Mouse (Mus musculus): ENCODE data around the gene Commd7. TPM values are rescaled to one million over a fixed set of nuclear protein-coding genes. Genes with fewer than 3 reads are reported as not detected.

The Commd7 gene
- polyA plus RNA-seq, 1 experiment from 2014 or later, result 61.5 TPM

DNA sequence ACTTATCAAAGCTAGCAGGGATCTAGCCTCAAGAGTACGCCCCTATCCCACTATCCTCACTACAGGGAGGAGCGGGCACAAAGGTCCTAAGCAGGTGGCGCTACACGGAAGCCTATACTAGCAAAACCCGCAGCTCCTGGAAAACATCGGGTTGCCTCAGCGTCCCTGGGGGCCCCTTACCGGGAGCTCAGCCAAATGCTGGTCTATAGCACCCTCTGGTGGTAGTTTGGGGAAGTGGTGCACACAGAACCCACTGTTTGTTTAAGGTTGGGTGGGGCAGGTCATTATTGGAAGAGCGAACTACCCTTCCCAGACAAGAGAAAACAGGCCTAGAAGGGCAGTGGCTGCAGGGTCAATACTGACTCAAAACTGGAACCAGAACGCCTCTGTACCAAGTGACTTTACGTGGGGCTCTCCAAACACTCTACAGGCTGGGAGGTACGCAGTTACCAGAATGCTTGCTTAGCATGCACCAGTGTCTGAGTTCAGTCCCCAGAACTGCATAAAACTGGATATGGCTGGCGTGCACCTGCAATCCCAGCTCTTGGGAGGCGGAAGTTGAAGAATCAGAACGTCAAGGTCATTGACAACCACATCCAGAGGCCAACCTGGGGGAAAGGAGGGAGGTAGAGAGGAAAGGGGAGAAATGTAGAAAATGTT is 45.9 kb downstream of the Commd7 start:
- no peak overlapping the region for H3K9ac ChIP-seq (ENCODE audit: low read depth, low read length)
- no peaks in the 10 kb centered on the region for H3K36me3 ChIP-seq (ENCODE audit: control insufficient read depth, insufficient read depth, low read length)
- WGBS, result 8% methylated on average over 15 of the region's 15 CpGs
- ATAC-seq (ENCODE audit: low read depth), result peak; percentile 87
- H3K9me3 ChIP-seq (ENCODE audit: control insufficient read depth, low read length), result no peaks in the 10 kb centered on the region
- H3K4me2 ChIP-seq (ENCODE audit: low read depth, low read length), result peak overlapping the region; percentile 43
- no peak overlapping the region for H3K27ac ChIP-seq (replicated peaks; ENCODE audit: low read depth, low read length)
- no peak overlapping the region for H3K4me3 ChIP-seq (ENCODE audit: low read depth, low read length)
- peak; percentile 86 for DNase-seq (ENCODE audit: low spot score)
- no peaks in the 10 kb centered on the region for H3K4me1 ChIP-seq (ENCODE audit: control insufficient read depth, insufficient read depth, low read length)
- no peaks in the 10 kb centered on the region for H3K27me3 ChIP-seq (replicated peaks; ENCODE audit: control insufficient read depth, insufficient read depth, low read length)

GRCm38 (mm10) chr2:153585981-153586380 is 46.6 kb downstream of the Commd7 start:
- WGBS, result 63% methylated on average over 6 of the region's 6 CpGs
- no peak overlapping the region for H3K27ac ChIP-seq (replicated peaks; ENCODE audit: low read depth, low read length)
- H3K4me3 ChIP-seq (ENCODE audit: low read depth, low read length), result no peak overlapping the region
- ATAC-seq (ENCODE audit: low read depth), result no peak
- H3K36me3 ChIP-seq (ENCODE audit: control insufficient read depth, insufficient read depth, low read length), result no peaks in the 10 kb centered on the region
- peak overlapping the region; percentile 43 for H3K4me2 ChIP-seq (ENCODE audit: low read depth, low read length)
- H3K27me3 ChIP-seq (replicated peaks; ENCODE audit: control insufficient read depth, insufficient read depth, low read length), result no peaks in the 10 kb centered on the region
- DNase-seq (ENCODE audit: low spot score), result no peak
- H3K9me3 ChIP-seq (ENCODE audit: control insufficient read depth, low read length), result no peaks in the 10 kb centered on the region
- H3K9ac ChIP-seq (ENCODE audit: low read depth, low read length), result no peak overlapping the region
- no peaks in the 10 kb centered on the region for H3K4me1 ChIP-seq (ENCODE audit: control insufficient read depth, insufficient read depth, low read length)

- Histone ChIP-seq H3K4me3 (ENCODE audit: low read depth, low read length) (no peak overlapping the region), H3K9me3 (ENCODE audit: control insufficient read depth, low read length) (no peaks in the 10 kb centered on the region), H3K27me3 (replicated peaks; ENCODE audit: control insufficient read depth, insufficient read depth, low read length) (no peaks in the 10 kb centered on the region), H3K4me2 (ENCODE audit: low read depth, low read length) (no peak overlapping the region), H3K36me3 (ENCODE audit: control insufficient read depth, insufficient read depth, low read length) (no peaks in the 10 kb centered on the region), H3K27ac (replicated peaks; ENCODE audit: low read depth, low read length) (no peak overlapping the region), H3K4me1 (ENCODE audit: control insufficient read depth, insufficient read depth, low read length) (no peaks in the 10 kb centered on the region), H3K9ac (ENCODE audit: low read depth, low read length) (no peak overlapping the region)
- ATAC-seq (ENCODE audit: low read depth), result no peak
- no peak for DNase-seq (ENCODE audit: low spot score)
- 63% methylated on average over 4 of the region's 4 CpGs for WGBS
Measured at GRCm38 (mm10) chr2:153584396-153584795, 48.2 kb downstream of the Commd7 start.

- Histone ChIP-seq H3K27ac (replicated peaks; ENCODE audit: low read depth, low read length) (no peak overlapping the region), H3K4me1 (ENCODE audit: control insufficient read depth, insufficient read depth, low read length) (no peaks in the 10 kb centered on the region), H3K36me3 (ENCODE audit: control insufficient read depth, insufficient read depth, low read length) (no peaks in the 10 kb centered on the region), H3K9ac (ENCODE audit: low read depth, low read length) (no peak overlapping the region), H3K27me3 (replicated peaks; ENCODE audit: control insufficient read depth, insufficient read depth, low read length) (no peaks in the 10 kb centered on the region), H3K4me3 (ENCODE audit: low read depth, low read length) (no peak overlapping the region), H3K9me3 (ENCODE audit: control insufficient read depth, low read length) (no peaks in the 10 kb centered on the region), H3K4me2 (ENCODE audit: low read depth, low read length) (no peak overlapping the region)
- no peak for ATAC-seq (ENCODE audit: low read depth)
- no peak for DNase-seq (ENCODE audit: low spot score)
- 54% methylated on average over 14 of the region's 14 CpGs for WGBS
Measured at GRCm38 (mm10) chr2:153583641-153584049, 48.9 kb downstream of the Commd7 start.

GRCm38 (mm10) chr2:153582876-153583585 is 49.5 kb downstream of the Commd7 start:
- Histone ChIP-seq H3K27me3 (replicated peaks; ENCODE audit: control insufficient read depth, insufficient read depth, low read length) (no peaks in the 10 kb centered on the region), H3K4me1 (ENCODE audit: control insufficient read depth, insufficient read depth, low read length) (no peaks in the 10 kb centered on the region), H3K9me3 (ENCODE audit: control insufficient read depth, low read length) (no peaks in the 10 kb centered on the region), H3K27ac (replicated peaks; ENCODE audit: low read depth, low read length) (no peak overlapping the region), H3K9ac (ENCODE audit: low read depth, low read length) (no peak overlapping the region), H3K4me3 (ENCODE audit: low read depth, low read length) (no peak overlapping the region), H3K36me3 (ENCODE audit: control insufficient read depth, insufficient read depth, low read length) (no peaks in the 10 kb centered on the region), H3K4me2 (ENCODE audit: low read depth, low read length) (no peak overlapping the region)
- DNase-seq (ENCODE audit: low spot score) (no peak), ATAC-seq (ENCODE audit: low read depth) (no peak)
- 59% methylated on average over 15 of the region's 15 CpGs for WGBS

- no peak overlapping the region for H3K4me2 ChIP-seq (ENCODE audit: low read depth, low read length)
- H3K9ac ChIP-seq (ENCODE audit: low read depth, low read length), result no peak overlapping the region
- 76% methylated on average over 7 of the region's 7 CpGs for WGBS
- no peaks in the 10 kb centered on the region for H3K9me3 ChIP-seq (ENCODE audit: control insufficient read depth, low read length)
- no peak overlapping the region for H3K27ac ChIP-seq (replicated peaks; ENCODE audit: low read depth, low read length)
- no peak overlapping the region for H3K4me3 ChIP-seq (ENCODE audit: low read depth, low read length)
- no peak for DNase-seq (ENCODE audit: low spot score)
- no peaks in the 10 kb centered on the region for H3K4me1 ChIP-seq (ENCODE audit: control insufficient read depth, insufficient read depth, low read length)
- H3K27me3 ChIP-seq (replicated peaks; ENCODE audit: control insufficient read depth, insufficient read depth, low read length), result no peaks in the 10 kb centered on the region
- ATAC-seq (ENCODE audit: low read depth), result no peak
- no peaks in the 10 kb centered on the region for H3K36me3 ChIP-seq (ENCODE audit: control insufficient read depth, insufficient read depth, low read length)
Measured at GRCm38 (mm10) chr2:153581416-153581815, 51.2 kb downstream of the Commd7 start.

DNA sequence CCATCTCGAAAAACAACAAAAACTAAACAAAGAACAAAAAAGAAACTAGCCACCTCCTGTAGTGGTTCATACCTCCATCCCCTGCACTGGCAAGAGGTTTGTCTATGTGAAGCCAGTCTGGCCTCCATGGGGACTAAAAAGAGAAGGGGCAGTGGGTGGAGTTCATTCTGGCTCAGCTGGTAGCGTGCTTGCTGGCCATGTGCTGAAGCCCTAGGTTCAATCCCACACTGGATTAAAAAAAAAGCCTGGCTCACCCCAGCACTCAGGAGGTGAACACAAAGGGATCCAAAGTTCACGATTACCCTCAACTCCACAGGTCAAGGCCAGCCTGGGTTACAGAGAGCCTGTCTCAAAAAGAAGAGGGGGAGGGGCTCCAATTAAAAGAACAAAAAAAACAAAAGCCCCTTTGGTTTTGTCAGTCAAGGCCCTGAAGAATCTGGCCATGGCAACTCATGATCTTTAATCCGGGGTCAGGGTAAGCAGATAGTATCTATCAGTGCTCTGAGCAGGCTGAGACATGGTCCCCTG is 52.1 kb downstream of the Commd7 start:
- WGBS, result 59% methylated on average over 4 of the region's 4 CpGs
- H3K9ac ChIP-seq (ENCODE audit: low read depth, low read length), result no peak overlapping the region
- H3K36me3 ChIP-seq (ENCODE audit: control insufficient read depth, insufficient read depth, low read length), result no peaks in the 10 kb centered on the region
- no peaks in the 10 kb centered on the region for H3K4me1 ChIP-seq (ENCODE audit: control insufficient read depth, insufficient read depth, low read length)
- no peak overlapping the region for H3K4me3 ChIP-seq (ENCODE audit: low read depth, low read length)
- ATAC-seq (ENCODE audit: low read depth) (no peak), DNase-seq (ENCODE audit: low spot score) (no peak)
- H3K4me2 ChIP-seq (ENCODE audit: low read depth, low read length), result no peak overlapping the region
- H3K27ac ChIP-seq (replicated peaks; ENCODE audit: low read depth, low read length), result no peak overlapping the region
- H3K27me3 ChIP-seq (replicated peaks; ENCODE audit: control insufficient read depth, insufficient read depth, low read length), result no peaks in the 10 kb centered on the region
- H3K9me3 ChIP-seq (ENCODE audit: control insufficient read depth, low read length), result no peaks in the 10 kb centered on the region

DNA sequence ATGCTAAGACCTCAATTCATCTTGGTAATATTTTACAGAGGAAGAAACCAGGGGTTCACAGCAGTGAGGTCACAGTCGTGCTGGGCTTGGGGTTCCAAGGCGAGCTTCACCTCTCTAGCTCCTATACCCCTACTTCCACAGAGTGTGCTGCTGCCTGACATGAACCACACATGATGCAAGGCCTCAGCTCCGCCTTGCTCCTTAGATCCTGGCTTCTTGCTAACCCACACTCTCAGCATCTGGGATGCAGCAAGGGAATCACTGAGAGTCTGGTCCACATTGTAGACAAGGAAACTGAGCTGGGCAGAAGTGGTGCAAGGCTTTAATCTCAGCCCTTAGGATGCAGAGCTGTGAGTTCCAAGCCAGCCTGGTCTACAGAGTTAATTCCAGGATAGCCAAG is 52.5 kb downstream of the Commd7 start:
- H3K4me1 ChIP-seq (ENCODE audit: control insufficient read depth, insufficient read depth, low read length), result no peaks in the 10 kb centered on the region
- H3K27ac ChIP-seq (replicated peaks; ENCODE audit: low read depth, low read length), result no peak overlapping the region
- DNase-seq (ENCODE audit: low spot score), result no peak
- no peak overlapping the region for H3K4me3 ChIP-seq (ENCODE audit: low read depth, low read length)
- H3K9ac ChIP-seq (ENCODE audit: low read depth, low read length), result no peak overlapping the region
- ATAC-seq (ENCODE audit: low read depth), result no peak
- H3K4me2 ChIP-seq (ENCODE audit: low read depth, low read length), result no peak overlapping the region
- H3K36me3 ChIP-seq (ENCODE audit: control insufficient read depth, insufficient read depth, low read length), result no peaks in the 10 kb centered on the region
- no peaks in the 10 kb centered on the region for H3K27me3 ChIP-seq (replicated peaks; ENCODE audit: control insufficient read depth, insufficient read depth, low read length)
- WGBS, result 76% methylated on average over 3 of the region's 3 CpGs
- H3K9me3 ChIP-seq (ENCODE audit: control insufficient read depth, low read length), result no peaks in the 10 kb centered on the region
